Mouse (Mus musculus) limb, embryonic 13.5 days (tissue): ENCODE data around the gene Olfr749. TPM values are rescaled to one million over a fixed set of nuclear protein-coding genes. Genes with fewer than 3 reads are reported as not detected.

Experiments used
- ATAC-seq: fragments of 200-750 bp; cut with Nextera tagmentation; 2 replicates; pipeline ENCODE4 v1.8.0; 2017; ENCODE audit warnings: low read depth, moderate number of reproducible peaks, moderate TSS enrichment; ENCODE audit not compliant: low FRiP score
- H3K27ac ChIP-seq: fragments of 300-500 bp; sonication (generic); 2 replicates; pipeline ENCODE4 v1.5.1; 2015; ENCODE audit warnings: inconsistent platforms, mild to moderate bottlenecking, moderate library complexity
- H3K27me3 ChIP-seq: fragments of 300-500 bp; sonication (generic); 2 replicates; pipeline ENCODE4 v1.6.1; 2015; ENCODE audit warnings: mild to moderate bottlenecking, inconsistent platforms
- H3K36me3 ChIP-seq: fragments of 300-500 bp; sonication (generic); 2 replicates; pipeline ENCODE4 v1.6.1; 2015; ENCODE audit warnings: inconsistent platforms, mild to moderate bottlenecking, moderate library complexity
- H3K4me1 ChIP-seq: fragments of 300-500 bp; sonication (generic); 2 replicates; pipeline ENCODE4 v1.6.1; 2015; ENCODE audit warnings: inconsistent platforms
- H3K4me2 ChIP-seq: fragments of 300-500 bp; sonication (generic); replicated peaks from 2 replicates; pipeline ENCODE4 v1.6.1; 2015; ENCODE audit warnings: inconsistent platforms, mild to moderate bottlenecking, moderate library complexity
- H3K4me3 ChIP-seq: fragments of 300-500 bp; sonication (generic); 2 replicates; pipeline ENCODE4 v1.5.1; 2015; ENCODE audit warnings: moderate library complexity, mild to moderate bottlenecking, inconsistent platforms
- H3K9ac ChIP-seq: fragments of 300-500 bp; sonication (generic); 2 replicates; pipeline ENCODE4 v1.6.1; 2015; ENCODE audit warnings: mild to moderate bottlenecking, inconsistent platforms
- H3K9me3 ChIP-seq: fragments of 300-500 bp; sonication (generic); 2 replicates; pipeline ENCODE4 v1.6.1; 2016; ENCODE audit warnings: inconsistent platforms
- WGBS: fragments of 180-500 bp; shearing (Covaris S2); methylation state at CpG from one replicate; pipeline ENCODE4 v1.1.7; 2015; 5-methylcytosine and 5-hydroxymethylcytosine counted together
- polyA plus RNA-seq: library from polyadenylated mRNA; unstranded; fragments of >200 nt; fragmentation: Nextera tagmentation; extraction: Ambion mirVana; gene quantifications from 2 replicates; pipeline ENCODE4 v1.2.1, GENCODE M21; 2015

Olfr749 gene
- polyA plus RNA-seq, 1 experiment from 2014 or later: not detected

- Histone ChIP-seq H3K4me1 (no peaks in the 10 kb centered on the region), H3K9me3 (no peaks in the 10 kb centered on the region), H3K9ac (no peak within 1 kb of the TSS), H3K4me2 (no peak within 1 kb of the TSS), H3K27ac (no peak within 1 kb of the TSS), H3K27me3 (no peaks in the 10 kb centered on the region), H3K4me3 (no peak within 1 kb of the TSS), H3K36me3 (no peaks in the 10 kb centered on the region)
- ATAC-seq: no peak
- WGBS: 78% methylated on average over 1 of the region's 1 CpGs
These were observed 37.8 kb downstream of the Olfr749 start, which contains the start of gene Olfr748 for GRCm38 (mm10) chr14:50707073-50707472. TSS of gene Olfr748 (plus strand) at chr14:50707373.

GRCm38 (mm10) chr14:50693106-50693505 is 51.8 kb downstream of the Olfr749 start, which contains the start of gene Olfr747:
TSS of gene Olfr747 (minus strand) at chr14:50693206.
- no peaks in the 10 kb centered on the region for H3K4me1 ChIP-seq
- H3K9me3 ChIP-seq: no peaks in the 10 kb centered on the region
- no peaks in the 10 kb centered on the region for H3K36me3 ChIP-seq
- no peaks in the 10 kb centered on the region for H3K27me3 ChIP-seq
- H3K9ac ChIP-seq: no peak within 1 kb of the TSS
- 88% methylated on average over 3 of the region's 3 CpGs for WGBS
- no peak for ATAC-seq
- no peak within 1 kb of the TSS for H3K4me3 ChIP-seq
- H3K4me2 ChIP-seq: no peak within 1 kb of the TSS
- no peak within 1 kb of the TSS for H3K27ac ChIP-seq

Other genes starting within 250 kb of the Olfr749 start
- gene Olfr742, start 241.5 kb downstream of the Olfr749 start, polyA plus RNA-seq: not detected in 2 replicates
- not detected in 2 replicates for gene Olfr743, start 223.3 kb downstream of the Olfr749 start, polyA plus RNA-seq
- gene Olfr744, start 130.2 kb downstream of the Olfr749 start, polyA plus RNA-seq: not detected in 2 replicates
- gene Olfr745, start 105.7 kb downstream of the Olfr749 start, polyA plus RNA-seq: not detected in 2 replicates
- gene Olfr746, start 98.0 kb downstream of the Olfr749 start, polyA plus RNA-seq: not detected in 2 replicates
- not detected in 2 replicates for gene Olfr747, start 51.9 kb downstream of the Olfr749 start, polyA plus RNA-seq
- gene Olfr748, start 37.7 kb downstream of the Olfr749 start, polyA plus RNA-seq: not detected in 2 replicates
- gene Ttc5, start 40.4 kb upstream of the Olfr749 start, polyA plus RNA-seq: 87.1 and 88.5 TPM in 2 replicates
- gene Ccnb1ip1, start 62.6 kb upstream of the Olfr749 start, polyA plus RNA-seq: not detected in 2 replicates
- gene Parp2, start 62.7 kb upstream of the Olfr749 start, polyA plus RNA-seq: 67.9 and 69.9 TPM in 2 replicates
- gene Tep1, start 125.5 kb upstream of the Olfr749 start, polyA plus RNA-seq: 3.5 and 5.7 TPM in 2 replicates
- 0.08 and 0.10 TPM in 2 replicates for gene Klhl33, start 152.4 kb upstream of the Olfr749 start, polyA plus RNA-seq
- gene Osgep, start 179.8 kb upstream of the Olfr749 start, polyA plus RNA-seq: 177 and 184 TPM in 2 replicates
- gene Apex1, start 179.9 kb upstream of the Olfr749 start, polyA plus RNA-seq: 286 and 290 TPM in 2 replicates
- 46.8 and 47.4 TPM in 2 replicates for gene Pip4p1, start 185.8 kb upstream of the Olfr749 start, polyA plus RNA-seq
- 51.6 and 56.9 TPM in 2 replicates for gene Pnp, start 186.0 kb upstream of the Olfr749 start, polyA plus RNA-seq
- gene Gm49342, start 199.4 kb upstream of the Olfr749 start, polyA plus RNA-seq: not detected in 2 replicates
- 0.37 and 0.42 TPM in 2 replicates for gene Pnp2, start 210.9 kb upstream of the Olfr749 start, polyA plus RNA-seq